Mouse (Mus musculus) heart, postnatal 0 days (tissue): Measurements from ENCODE around the gene Vmn2r43. TPM values are rescaled to one million over a fixed set of nuclear protein-coding genes. Genes with fewer than 3 reads are reported as not detected.
"Not testable (repeated sequence)": the region's sequence is repeated elsewhere in the genome, so short reads cannot be mapped to it uniquely, and the experiment has no call there.

Source experiments
- ATAC-seq: fragments of 200-750 bp; cut with Nextera tagmentation; 2 replicates; pipeline ENCODE4 v1.8.0; 2017; ENCODE audit warnings: low read depth, moderate number of reproducible peaks, moderate library complexity; ENCODE audit not compliant: insufficient read depth
- DNase-seq: peaks from one replicate; pipeline ENCODE4 v3.0.0-alpha.2; 2016; ENCODE audit warnings: low spot score
- H3K27ac ChIP-seq: fragments of 300-500 bp; sonication (generic); 2 replicates; pipeline ENCODE4 v1.5.1; 2014; ENCODE audit warnings: low read depth, mild to moderate bottlenecking
- H3K27me3 ChIP-seq: fragments of 300-500 bp; sonication (generic); 2 replicates; pipeline ENCODE4 v1.6.1; 2014; ENCODE audit warnings: low read length, mixed read lengths; ENCODE audit not compliant: control insufficient read depth, insufficient read depth
- H3K36me3 ChIP-seq: fragments of 300-500 bp; sonication (generic); replicated peaks from 2 replicates; pipeline ENCODE4 v1.6.1; 2014; ENCODE audit warnings: low read length, mixed read lengths; ENCODE audit not compliant: control insufficient read depth, insufficient read depth
- H3K4me1 ChIP-seq: fragments of 300-500 bp; sonication (generic); 2 replicates; pipeline ENCODE4 v1.6.1; 2014; ENCODE audit warnings: antibody characterized with exemption; ENCODE audit not compliant: control insufficient read depth, insufficient read depth
- H3K4me2 ChIP-seq: fragments of 300-500 bp; sonication (generic); 2 replicates; pipeline ENCODE4 v1.6.1; 2014; ENCODE audit warnings: low read depth, mild to moderate bottlenecking, low read length, moderate library complexity
- H3K4me3 ChIP-seq: fragments of 300-500 bp; sonication (generic); 2 replicates; pipeline ENCODE4 v1.5.1; 2014; ENCODE audit warnings: low read depth, low read length
- H3K9ac ChIP-seq: fragments of 300-500 bp; sonication (generic); replicated peaks from 2 replicates; pipeline ENCODE4 v1.6.1; 2014; ENCODE audit warnings: low read depth, low read length, mixed read lengths
- H3K9me3 ChIP-seq: fragments of 300-500 bp; sonication (generic); replicated peaks from 2 replicates; pipeline ENCODE4 v1.6.1; 2016; ENCODE audit warnings: low read length; ENCODE audit not compliant: control insufficient read depth
- WGBS: fragments of 180-500 bp; shearing (Covaris S2); extraction: QIAGEN DNeasy Blood & Tissue Kit; methylation state at CpG from one replicate; pipeline ENCODE4 v1.1.7; 2014; 5-methylcytosine and 5-hydroxymethylcytosine counted together
- polyA plus RNA-seq: library from polyadenylated mRNA; unstranded; fragments of >200 nt; fragmentation: Nextera tagmentation; extraction: Ambion mirVana; gene quantifications from 2 replicates; pipeline ENCODE4 v1.2.1, GENCODE M21; 2015
- total RNA-seq: library from RNA; depleted of rRNA; stranded (reverse); fragments of >200 nt; gene quantifications from 2 replicates; pipeline ENCODE4 v1.2.3, GENCODE M21; 2014; ENCODE audit warnings: low replicate concordance; rRNA removed

The Vmn2r43 gene
- total RNA-seq (not detected in 2 replicates), polyA plus RNA-seq (not detected in 2 replicates)

DNA sequence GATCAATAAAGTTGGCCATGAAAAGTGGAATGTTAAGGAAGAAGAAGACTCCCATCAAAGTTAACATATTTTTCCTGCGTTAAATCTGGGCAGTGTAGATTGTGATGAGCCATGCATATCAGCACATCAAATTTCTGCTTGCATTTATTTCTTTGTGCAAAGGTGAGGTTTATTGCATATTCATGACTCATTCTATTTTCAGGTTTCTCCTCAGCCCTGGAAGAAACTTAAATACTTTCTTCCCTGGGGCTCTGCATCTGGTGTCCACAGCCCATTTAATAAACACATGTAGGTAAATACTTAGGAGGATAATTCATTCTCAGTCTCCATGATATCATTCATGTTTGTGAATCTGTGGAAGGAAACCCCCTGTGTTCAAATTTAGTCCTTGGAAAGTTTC lies at the start of gene Vmn2r43:
Gene Vmn2r43 (minus strand): TSS at position 101 of the 400 bp plus-strand sequence.
- ATAC-seq, H3K36me3 ChIP-seq, H3K4me1 ChIP-seq, H3K4me3 ChIP-seq, H3K4me2 ChIP-seq, H3K9ac ChIP-seq, H3K27ac ChIP-seq, H3K27me3 ChIP-seq, DNase-seq, H3K9me3 ChIP-seq: not testable (repeated sequence)
- WGBS, result no CpG with 5 or more reads among the region's 1 CpGs

DNA sequence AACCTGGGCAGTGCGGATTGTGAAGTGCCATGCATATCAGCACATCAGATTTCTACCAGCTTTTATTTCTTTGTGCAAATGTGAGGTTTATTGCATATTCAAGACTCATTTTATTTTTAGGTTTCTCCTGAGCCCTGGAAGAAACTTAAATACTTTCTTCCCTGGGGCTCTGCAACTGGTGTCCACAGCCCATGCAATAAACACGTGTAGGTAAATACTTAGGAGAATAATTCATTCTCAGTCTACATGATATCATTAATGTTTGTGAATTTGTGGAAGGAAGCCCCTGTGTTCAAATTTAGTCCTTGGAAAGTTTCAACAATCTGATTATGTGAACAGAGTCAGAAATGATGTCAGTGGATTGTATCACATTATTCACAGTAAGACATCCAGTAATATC lies 60.2 kb downstream of the Vmn2r43 start, which contains the start of gene Vmn2r42:
Gene Vmn2r42 (minus strand): TSS at position 101 of the 400 bp plus-strand sequence.
- H3K27ac ChIP-seq, H3K4me1 ChIP-seq, DNase-seq, H3K36me3 ChIP-seq, H3K9me3 ChIP-seq, H3K9ac ChIP-seq, H3K4me2 ChIP-seq, H3K27me3 ChIP-seq, H3K4me3 ChIP-seq, ATAC-seq: not testable (repeated sequence)
- WGBS, result no CpG with 5 or more reads among the region's 2 CpGs

Other genes starting within 250 kb of the Vmn2r43 start
- gene Vmn2r41, start 98.9 kb downstream of the Vmn2r43 start, total RNA-seq, result not detected in 2 replicates
- not detected in 2 replicates for gene Vmn2r41, start 98.9 kb downstream of the Vmn2r43 start, polyA plus RNA-seq
- gene Vmn2r42, start 60.3 kb downstream of the Vmn2r43 start, total RNA-seq, result not detected in 2 replicates
- gene Vmn2r42, start 60.3 kb downstream of the Vmn2r43 start, polyA plus RNA-seq, result not detected in 2 replicates
- gene Vmn2r44, start 122.7 kb upstream of the Vmn2r43 start, total RNA-seq, result not detected in 2 replicates
- not detected in 2 replicates for gene Vmn2r44, start 122.7 kb upstream of the Vmn2r43 start, polyA plus RNA-seq
- not detected in 2 replicates for gene Vmn2r45, start 228.5 kb upstream of the Vmn2r43 start, total RNA-seq
- gene Vmn2r45, start 228.5 kb upstream of the Vmn2r43 start, polyA plus RNA-seq, result not detected in 2 replicates